Mouse (Mus musculus): Measurements from ENCODE around the gene Phactr2. TPM values are rescaled to one million over a fixed set of nuclear protein-coding genes. Genes with fewer than 3 reads are reported as not detected.

Gene Phactr2
- total RNA-seq, 4 experiments from 2014 or later, result 23.1 to 26.1 (median 24.9) TPM

GRCm38 (mm10) chr10:13332985-13333384 lies 141.2 kb downstream of the Phactr2 start:
- DNase-seq (ENCODE audit: low spot score in 2 of 2), result no peak

- no peak for DNase-seq (ENCODE audit: low spot score in 2 of 2)
Observed at GRCm38 (mm10) chr10:13331405-13332032, 142.7 kb downstream of the Phactr2 start.

DNA sequence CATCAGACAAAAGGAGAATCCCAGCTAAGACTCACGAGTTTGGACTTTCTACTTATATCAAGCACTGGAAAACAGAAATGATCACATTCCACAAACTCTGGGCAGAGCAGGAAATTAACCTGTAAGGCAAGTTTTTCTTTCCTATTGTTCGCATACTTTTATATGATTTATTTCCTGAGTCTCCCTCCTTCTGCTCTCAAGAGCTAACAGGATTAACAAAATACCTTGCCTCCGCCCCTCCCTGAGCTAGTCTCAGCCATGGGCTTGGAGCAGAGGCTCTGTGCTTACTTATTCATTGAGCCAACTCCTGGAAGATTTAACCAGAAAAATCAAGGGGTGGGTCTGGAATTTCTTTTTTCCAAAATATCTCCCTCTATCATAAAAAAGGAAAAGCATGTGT lies 145.6 kb downstream of the Phactr2 start:
- DNase-seq (ENCODE audit: low spot score in 2 of 2), result no peak

GRCm38 (mm10) chr10:13326149-13326873 lies 147.9 kb downstream of the Phactr2 start:
- DNase-seq (ENCODE audit: low spot score in 2 of 2), result no peak

DNA sequence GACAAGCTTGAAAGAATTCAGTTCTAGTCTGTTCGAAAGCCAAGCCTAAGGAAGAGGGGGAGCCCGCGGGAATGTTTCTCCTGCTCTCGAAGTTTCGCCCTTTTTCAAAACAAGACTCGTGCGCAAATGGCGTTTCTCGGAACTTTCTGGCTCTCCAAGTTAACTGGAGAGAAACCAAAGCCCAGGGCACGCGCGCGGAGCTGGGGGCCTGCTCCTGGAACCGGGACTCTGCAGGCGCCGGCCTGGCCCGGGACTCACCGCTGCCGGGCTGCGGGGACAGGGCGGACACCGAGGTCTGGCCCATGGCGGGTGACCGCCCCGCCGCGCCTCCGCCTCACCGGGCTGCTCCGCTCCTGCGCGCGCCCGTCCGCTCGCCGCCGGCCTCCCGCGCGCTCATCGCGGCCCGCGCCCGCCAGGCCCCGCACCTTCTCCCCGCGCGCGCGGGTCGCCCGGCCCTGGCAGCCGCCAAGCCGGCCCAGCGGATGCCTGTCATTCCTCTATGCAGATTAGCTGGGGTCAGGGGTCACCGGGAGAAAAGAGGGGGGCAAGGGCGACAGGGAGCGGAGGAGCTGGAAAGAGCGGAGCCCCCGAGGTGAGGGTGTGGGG lies 150.3 kb downstream of the Phactr2 start:
- DNase-seq (ENCODE audit: low spot score in 2 of 2), result peak in 1 of 2 experiments; percentile 25

- DNase-seq (ENCODE audit: low spot score in 2 of 2), result no peak
Observed at GRCm38 (mm10) chr10:13323139-13323805, 150.9 kb downstream of the Phactr2 start.

DNA sequence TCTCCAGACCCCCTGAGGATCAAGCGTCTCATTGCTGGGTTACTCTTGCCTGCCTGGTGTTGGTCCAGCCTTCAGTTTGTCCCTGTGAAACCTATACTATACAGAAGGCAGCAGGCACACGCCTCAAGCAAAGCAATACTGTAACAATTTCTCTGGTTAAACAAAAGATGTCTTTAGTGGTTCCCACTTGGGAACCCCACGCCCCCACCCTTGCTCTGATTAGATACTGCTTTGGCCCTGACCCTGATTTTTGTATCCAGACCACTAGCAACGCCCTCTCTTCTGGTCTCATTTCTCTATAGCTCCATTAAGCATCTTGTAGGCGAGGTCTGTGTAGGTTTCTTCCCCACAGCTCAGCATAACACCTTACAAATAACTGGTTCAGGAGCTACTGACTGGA lies 159.2 kb downstream of the Phactr2 start:
- no peak for DNase-seq (ENCODE audit: low spot score in 2 of 2)

DNA sequence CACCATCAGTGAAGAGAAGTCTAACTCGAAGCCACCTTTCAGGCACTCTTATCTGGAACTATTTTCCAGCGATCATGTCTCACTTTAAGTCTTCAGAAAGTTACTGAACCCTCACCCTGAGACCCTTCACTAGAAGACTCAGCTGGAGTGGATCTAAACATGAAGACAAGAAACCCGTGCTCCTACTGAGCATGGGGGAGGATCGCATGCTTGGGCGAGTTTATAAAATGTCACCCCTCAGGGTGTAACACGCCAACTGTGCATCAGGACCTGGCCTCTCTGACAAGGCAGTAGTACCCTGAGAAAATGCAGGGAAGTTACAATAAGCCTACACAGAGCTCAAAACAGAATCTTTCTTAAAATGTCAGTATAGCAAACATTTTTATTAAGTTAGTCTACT lies 161.6 kb downstream of the Phactr2 start:
- no peak for DNase-seq (ENCODE audit: low spot score in 2 of 2)

- no peak for DNase-seq (ENCODE audit: low spot score in 2 of 2)
Observed at GRCm38 (mm10) chr10:13311612-13312011, 162.6 kb downstream of the Phactr2 start.

DNA sequence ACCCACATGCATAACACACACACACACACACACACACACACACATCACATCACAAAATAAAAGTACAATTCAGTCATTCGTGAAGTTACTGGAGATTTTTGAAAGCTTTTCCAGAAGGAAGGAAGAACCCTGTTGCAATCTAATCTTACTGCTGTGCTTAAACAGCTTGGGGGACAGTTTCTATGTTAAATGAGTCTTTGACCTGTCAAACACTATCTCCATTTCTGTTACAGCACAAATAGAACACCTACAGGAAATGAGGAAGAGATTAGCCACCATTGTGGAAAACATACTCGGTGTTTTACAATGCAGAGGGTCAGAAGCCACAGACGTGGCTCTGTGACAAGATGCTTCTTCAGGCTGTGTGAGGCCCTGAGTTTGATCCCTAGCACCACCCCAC lies 164.1 kb downstream of the Phactr2 start:
- no peak for DNase-seq (ENCODE audit: low spot score in 2 of 2)

DNA sequence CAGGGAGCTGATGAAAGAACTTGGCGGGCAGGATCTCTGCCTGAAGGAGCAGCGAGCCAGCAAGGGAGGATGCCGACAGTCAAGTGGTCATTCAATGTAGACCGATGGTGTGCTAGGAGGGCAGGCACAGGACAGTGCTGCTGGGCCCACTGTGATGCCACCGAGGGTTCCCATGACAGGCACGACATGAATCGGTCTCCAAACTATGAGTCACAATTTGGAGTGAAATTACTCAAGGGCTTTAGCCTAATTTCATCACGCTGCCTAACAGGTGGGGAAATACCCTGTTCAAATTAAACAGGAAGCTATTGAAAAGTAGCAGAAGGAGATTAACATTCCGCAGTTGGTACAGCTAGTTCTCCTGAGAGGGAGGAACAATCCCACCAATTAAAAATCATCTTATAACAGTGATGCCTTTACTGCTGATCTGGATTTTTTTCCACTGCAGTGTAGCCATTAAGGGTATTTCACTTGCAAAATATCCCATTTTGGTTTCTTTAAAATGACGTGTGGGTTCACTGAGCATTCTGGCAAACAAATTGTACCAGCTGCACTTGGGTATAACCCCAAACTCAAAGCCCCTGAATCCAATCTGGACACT lies 169.5 kb downstream of the Phactr2 start:
- DNase-seq (ENCODE audit: low spot score in 2 of 2), result no peak

DNA sequence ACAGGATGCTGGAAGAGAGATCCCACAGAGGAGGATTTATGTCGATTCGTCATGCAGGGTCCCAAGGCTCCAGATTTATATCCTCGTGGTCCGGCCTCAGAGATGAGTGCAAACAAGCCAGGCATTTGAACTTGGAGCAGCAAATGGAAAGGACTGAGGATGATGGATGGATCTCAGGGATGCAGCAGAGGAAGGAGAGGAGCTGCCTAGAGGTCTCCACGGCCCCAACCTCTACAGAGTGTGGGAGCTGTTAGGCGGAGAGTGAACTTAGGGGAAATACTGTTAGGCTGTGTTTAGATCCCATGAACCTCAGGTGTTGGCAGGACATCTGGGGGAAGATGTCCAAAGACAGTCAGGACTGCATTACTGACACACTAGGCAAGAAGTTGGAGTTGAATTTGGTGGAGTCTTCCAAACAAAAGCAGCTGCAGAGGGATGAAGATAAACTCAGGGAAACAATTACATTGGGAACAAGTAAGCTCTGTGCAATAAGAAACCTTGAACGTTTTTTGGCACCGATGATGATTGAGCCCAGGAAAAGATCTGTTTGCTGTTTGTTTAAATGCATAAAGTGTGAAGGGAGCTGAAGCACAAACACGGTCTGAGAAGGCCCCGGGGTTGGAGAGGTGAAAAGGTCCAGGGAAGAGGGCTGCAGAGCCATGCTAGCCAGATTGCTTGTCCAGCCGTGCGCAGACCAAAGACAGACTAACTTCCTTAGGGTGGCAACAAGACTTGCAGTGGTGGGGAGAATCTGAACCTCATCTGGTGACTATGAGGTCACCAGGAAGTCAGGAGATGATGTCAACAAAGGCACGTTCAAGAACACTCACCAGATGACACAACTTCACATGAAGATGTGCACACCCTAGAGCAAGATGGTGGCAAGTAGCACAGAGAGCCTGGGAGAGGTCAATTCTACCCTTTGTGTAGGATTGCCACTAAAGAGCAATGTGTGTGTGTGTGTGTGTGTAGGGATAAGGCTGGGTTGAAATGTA lies 170.6 kb downstream of the Phactr2 start:
- DNase-seq (ENCODE audit: low spot score in 2 of 2), result no peak

DNA sequence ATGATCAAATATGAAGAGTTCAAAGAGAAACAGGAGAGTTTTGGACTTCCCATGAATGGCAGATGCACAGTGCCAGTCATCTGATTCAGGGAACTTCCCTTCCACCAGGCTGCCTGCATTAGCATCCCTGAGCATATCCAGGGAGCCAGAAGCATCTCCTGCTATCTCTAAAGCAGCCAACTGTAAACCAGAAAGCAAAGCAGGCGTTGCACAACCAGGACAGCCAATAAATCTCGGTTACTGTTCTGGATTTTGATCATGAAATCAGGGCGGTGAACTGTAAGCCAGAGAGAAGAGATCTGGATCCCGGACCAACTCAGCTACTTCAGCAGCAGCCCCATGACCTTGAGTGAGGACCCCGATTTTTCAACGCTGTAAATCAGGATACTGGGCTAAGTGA lies 173.6 kb downstream of the Phactr2 start:
- DNase-seq (ENCODE audit: low spot score in 2 of 2), result no peak

DNA sequence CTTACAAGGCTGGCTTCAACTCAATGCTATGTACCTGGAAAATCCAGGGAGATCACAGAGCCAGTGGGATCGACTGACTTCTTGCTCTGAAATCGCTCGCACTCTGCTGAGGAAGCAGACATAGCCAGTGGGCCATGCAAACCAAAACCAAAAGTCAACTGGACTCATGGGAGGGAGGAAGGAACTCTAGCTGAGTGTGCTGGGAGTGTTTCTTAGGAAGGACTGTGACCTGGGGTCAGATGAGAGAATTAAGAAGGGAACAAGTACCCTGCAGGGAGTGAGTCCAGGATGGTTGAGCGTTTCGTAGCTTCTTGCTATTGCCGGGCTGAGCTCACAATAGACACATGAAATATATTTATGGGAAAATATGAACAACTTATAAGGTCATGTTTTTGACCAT lies 174.0 kb downstream of the Phactr2 start:
- no peak for DNase-seq (ENCODE audit: low spot score in 2 of 2)

DNA sequence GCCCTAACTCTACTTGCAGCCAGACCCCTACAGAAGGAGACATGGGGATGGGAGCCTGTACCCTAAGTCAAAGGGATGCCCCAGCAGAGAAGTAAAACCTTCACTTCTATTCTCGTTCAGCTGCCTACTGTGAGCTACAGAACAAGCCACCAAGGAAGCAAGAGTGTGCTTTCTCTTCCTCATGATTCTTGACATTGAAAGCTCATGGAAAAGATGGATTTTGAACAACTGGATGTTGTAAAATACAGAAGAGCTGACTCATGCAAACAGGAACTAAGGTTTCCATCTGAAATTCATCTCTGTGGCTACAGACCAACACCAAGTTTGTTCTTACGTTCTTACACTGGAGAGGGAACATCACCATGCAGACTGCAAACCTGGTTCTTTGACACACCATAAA lies 179.3 kb downstream of the Phactr2 start:
- no peak for DNase-seq (ENCODE audit: low spot score in 2 of 2)

DNA sequence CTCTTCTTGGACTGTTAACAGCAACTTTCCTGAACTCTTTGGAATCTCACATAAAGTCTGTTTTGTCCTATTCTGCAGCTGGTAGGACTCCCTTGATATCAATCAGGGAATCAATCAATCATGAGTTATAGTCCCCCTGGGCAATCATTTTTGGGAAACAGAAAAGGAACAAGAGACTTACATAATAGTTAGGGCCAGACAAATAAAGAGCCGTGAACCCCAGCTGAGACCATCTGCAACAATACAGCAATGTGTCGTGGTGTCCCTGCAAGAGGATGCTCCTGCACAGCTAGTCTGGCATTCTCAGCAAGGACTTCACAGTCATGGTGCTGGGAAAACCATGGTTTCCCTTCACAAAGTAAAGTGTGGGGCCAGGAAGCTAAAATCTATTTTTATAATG lies 182.2 kb downstream of the Phactr2 start:
- DNase-seq (ENCODE audit: low spot score in 2 of 2), result no peak

DNA sequence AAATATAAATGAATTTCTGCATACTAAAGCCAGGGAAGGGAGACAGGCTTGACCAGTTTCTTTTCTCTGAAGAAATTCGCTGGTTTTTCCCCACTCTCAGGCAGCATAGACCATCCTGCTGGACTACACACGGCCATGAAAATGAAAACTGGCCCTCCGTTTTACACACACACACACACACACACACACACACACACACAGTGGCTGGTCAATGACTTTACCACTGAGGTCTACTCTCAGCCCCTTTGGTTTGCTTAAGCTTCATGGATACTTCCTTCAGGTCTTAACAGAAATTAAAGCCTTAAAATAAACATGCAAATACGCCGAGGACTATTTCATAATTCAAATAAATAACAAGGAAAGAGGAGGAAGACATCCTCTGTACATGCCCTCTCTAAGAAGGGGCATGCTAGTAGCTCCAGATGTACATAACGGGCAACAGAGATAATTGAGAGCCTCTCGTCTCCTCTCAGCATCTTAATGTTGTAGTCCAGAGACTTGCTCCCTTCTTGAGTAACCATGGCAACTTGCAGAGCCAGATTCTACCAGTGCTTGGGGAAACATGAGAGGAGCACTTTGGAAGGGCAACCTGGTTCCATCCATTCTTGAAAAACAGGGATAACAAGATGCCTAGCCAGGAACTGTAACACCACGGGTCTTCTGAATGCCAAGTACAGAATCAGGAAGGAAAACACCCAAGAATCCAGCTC lies 184.8 kb downstream of the Phactr2 start:
- no peak for DNase-seq (ENCODE audit: low spot score in 2 of 2)

DNA sequence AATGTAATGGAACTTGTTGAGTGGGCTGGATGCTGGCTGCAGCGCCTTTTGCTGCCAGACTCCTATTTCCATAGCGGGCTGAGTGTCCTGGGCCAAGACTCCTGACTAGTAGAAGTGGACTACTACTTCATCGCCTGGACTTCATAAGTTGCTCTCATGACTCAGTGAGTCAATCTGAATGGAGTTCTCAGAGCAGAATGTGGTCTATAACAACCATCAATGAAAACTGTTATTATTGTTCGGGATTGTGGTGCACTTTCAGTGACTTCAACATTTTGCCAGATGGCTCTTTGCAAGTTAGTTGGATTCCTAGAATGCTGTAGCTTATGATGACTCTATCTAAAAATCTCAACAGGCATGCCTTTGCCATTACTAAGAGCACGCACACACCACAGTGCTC lies 185.9 kb downstream of the Phactr2 start:
- no peak for DNase-seq (ENCODE audit: low spot score in 2 of 2)

- DNase-seq (ENCODE audit: low spot score in 2 of 2), result no peak
Observed at GRCm38 (mm10) chr10:13283441-13283840, 190.8 kb downstream of the Phactr2 start.

- no peak for DNase-seq (ENCODE audit: low spot score in 2 of 2)
Observed at GRCm38 (mm10) chr10:13280298-13280853, 193.8 kb downstream of the Phactr2 start.
